Mouse (Mus musculus) midbrain, embryonic 15.5 days (tissue): ENCODE results near the gene Aqp11. TPM values are rescaled to one million over a fixed set of nuclear protein-coding genes. Genes with fewer than 3 reads are reported as not detected.

Experiments used
- ATAC-seq: fragments of 200-750 bp; cut with Nextera tagmentation; replicated peaks from 2 replicates; pipeline ENCODE4 v1.8.0; 2017; ENCODE audit warnings: moderate TSS enrichment
- H3K27ac ChIP-seq: fragments of 300-500 bp; sonication (generic); 2 replicates; pipeline ENCODE4 v1.5.1; 2015; ENCODE audit warnings: mild to moderate bottlenecking, inconsistent platforms
- H3K27me3 ChIP-seq: fragments of 300-500 bp; sonication (generic); replicated peaks from 2 replicates; pipeline ENCODE4 v1.6.1; 2015; ENCODE audit warnings: inconsistent platforms
- H3K36me3 ChIP-seq: fragments of 300-500 bp; sonication (generic); replicated peaks from 2 replicates; pipeline ENCODE4 v1.6.1; 2015; ENCODE audit warnings: inconsistent platforms
- H3K4me1 ChIP-seq: fragments of 300-500 bp; sonication (generic); 2 replicates; pipeline ENCODE4 v1.6.1; 2015; ENCODE audit warnings: inconsistent platforms
- H3K4me2 ChIP-seq: fragments of 300-500 bp; sonication (generic); 2 replicates; pipeline ENCODE4 v1.6.1; 2015; ENCODE audit warnings: inconsistent platforms, mild to moderate bottlenecking, moderate library complexity
- H3K4me3 ChIP-seq: fragments of 300-500 bp; sonication (generic); 2 replicates; pipeline ENCODE4 v1.5.1; 2015; ENCODE audit warnings: mild to moderate bottlenecking, inconsistent platforms
- H3K9ac ChIP-seq: fragments of 300-500 bp; sonication (generic); 2 replicates; pipeline ENCODE4 v1.6.1; 2015; ENCODE audit warnings: mild to moderate bottlenecking, inconsistent platforms
- H3K9me3 ChIP-seq: fragments of 300-500 bp; sonication (generic); 2 replicates; pipeline ENCODE4 v1.6.1; 2016; ENCODE audit warnings: inconsistent platforms
- WGBS: fragments of 180-500 bp; shearing (Covaris S2); methylation state at CpG from one replicate; pipeline ENCODE4 v1.1.7; 2015; ENCODE audit warnings: mixed read lengths; 5-methylcytosine and 5-hydroxymethylcytosine counted together
- polyA plus RNA-seq: library from polyadenylated mRNA; unstranded; fragments of >200 nt; fragmentation: Nextera tagmentation; extraction: Ambion mirVana; gene quantifications from 2 replicates; pipeline ENCODE4 v1.2.1, GENCODE M21; 2015

Aqp11 gene
- polyA plus RNA-seq, 1 experiment from 2014 or later, result 15.9 TPM

GRCm38 (mm10) chr7:97740948-97741347 lies 2.9 kb upstream of the Aqp11 start:
- Histone ChIP-seq H3K36me3 (no peaks in the 10 kb centered on the region), H3K9me3 (no peaks in the 10 kb centered on the region), H3K27ac (no peak overlapping the region), H3K4me1 (peaks cover 14% of the 10 kb centered on the region), H3K4me3 (no peak overlapping the region), H3K9ac (no peak overlapping the region), H3K4me2 (no peak overlapping the region), H3K27me3 (0 out of 2 replicates have a peak, but pooled peaks cover 3% of the 10 kb centered on the region)
- 43% methylated on average over 10 of the region's 10 CpGs for WGBS
- no peak for ATAC-seq

GRCm38 (mm10) chr7:97737256-97737637 lies 842 bp downstream of the Aqp11 start:
- Histone ChIP-seq H3K36me3 (no peaks in the 10 kb centered on the region), H3K9ac (peak overlapping the region; percentile 73), H3K9me3 (no peaks in the 10 kb centered on the region), H3K4me2 (peak overlapping the region; percentile 98), H3K27me3 (0 out of 2 replicates have a peak, but pooled peaks cover 3% of the 10 kb centered on the region), H3K4me1 (peaks cover 15% of the 10 kb centered on the region), H3K27ac (peak overlapping the region; percentile 53; the same call in 1 of the 2 replicates), H3K4me3 (peak overlapping the region; percentile 84)
- 6% methylated on average over 12 of the region's 12 CpGs for WGBS
- ATAC-seq, result no peak; the same call in 1 of the 2 replicates

- Histone ChIP-seq H3K4me3 (no peak overlapping the region), H3K4me1 (peaks cover 15% of the 10 kb centered on the region), H3K27me3 (0 out of 2 replicates have a peak, but pooled peaks cover 3% of the 10 kb centered on the region), H3K4me2 (no peak overlapping the region), H3K27ac (no peak overlapping the region), H3K9me3 (no peaks in the 10 kb centered on the region), H3K9ac (no peak overlapping the region), H3K36me3 (no peaks in the 10 kb centered on the region)
- WGBS, result 33% methylated on average over 4 of the region's 4 CpGs
- ATAC-seq, result no peak
These were observed 2.1 kb downstream of the Aqp11 start for GRCm38 (mm10) chr7:97735886-97736420.

GRCm38 (mm10) chr7:97735021-97735420 lies 3.1 kb downstream of the Aqp11 start:
- H3K4me2 ChIP-seq, result no peak overlapping the region
- WGBS, result 87% methylated on average over 8 of the region's 8 CpGs
- H3K27ac ChIP-seq, result no peak overlapping the region
- peaks cover 15% of the 10 kb centered on the region for H3K4me1 ChIP-seq
- no peak overlapping the region for H3K9ac ChIP-seq
- no peaks in the 10 kb centered on the region for H3K36me3 ChIP-seq
- H3K9me3 ChIP-seq, result no peaks in the 10 kb centered on the region
- ATAC-seq, result no peak
- H3K4me3 ChIP-seq, result no peak overlapping the region
- H3K27me3 ChIP-seq, result 0 out of 2 replicates have a peak, but pooled peaks cover 3% of the 10 kb centered on the region

- H3K4me1 ChIP-seq, result peaks cover 20% of the 10 kb centered on the region
- ATAC-seq, result no peak
- no peak overlapping the region for H3K9ac ChIP-seq
- no peaks in the 10 kb centered on the region for H3K9me3 ChIP-seq
- H3K27ac ChIP-seq, result no peak overlapping the region
- H3K4me2 ChIP-seq, result no peak overlapping the region
- 87% methylated on average over 5 of the region's 5 CpGs for WGBS
- H3K27me3 ChIP-seq, result 0 out of 2 replicates have a peak, but pooled peaks cover 3% of the 10 kb centered on the region
- no peaks in the 10 kb centered on the region for H3K36me3 ChIP-seq
- H3K4me3 ChIP-seq, result no peak overlapping the region
These were observed 4.5 kb downstream of the Aqp11 start for GRCm38 (mm10) chr7:97733606-97734005.

- Histone ChIP-seq H3K4me2 (no peak overlapping the region), H3K9ac (no peak overlapping the region), H3K27ac (no peak overlapping the region), H3K9me3 (no peaks in the 10 kb centered on the region), H3K4me3 (no peak overlapping the region), H3K36me3 (no peaks in the 10 kb centered on the region), H3K4me1 (peaks cover 5% of the 10 kb centered on the region), H3K27me3 (no peaks in the 10 kb centered on the region)
- 30% methylated on average over 3 of the region's 3 CpGs for WGBS
- ATAC-seq, result no peak
These were observed 7.7 kb downstream of the Aqp11 start for GRCm38 (mm10) chr7:97730427-97730826.

GRCm38 (mm10) chr7:97728666-97729614 lies 9.1 kb downstream of the Aqp11 start:
- Histone ChIP-seq H3K4me2 (no peak overlapping the region), H3K27me3 (no peaks in the 10 kb centered on the region), H3K27ac (no peak overlapping the region), H3K9ac (no peak overlapping the region), H3K4me3 (no peak overlapping the region), H3K9me3 (no peaks in the 10 kb centered on the region), H3K36me3 (no peaks in the 10 kb centered on the region), H3K4me1 (peaks cover 5% of the 10 kb centered on the region)
- 28% methylated on average over 14 of the region's 14 CpGs for WGBS
- ATAC-seq, result no peak

- H3K27ac ChIP-seq, result no peak overlapping the region
- 62% methylated on average over 7 of the region's 7 CpGs for WGBS
- no peak for ATAC-seq
These were observed 11.3 kb downstream of the Aqp11 start for GRCm38 (mm10) chr7:97726778-97727177.

GRCm38 (mm10) chr7:97726080-97726479 lies 12.0 kb downstream of the Aqp11 start:
- no peak for ATAC-seq
- Histone ChIP-seq H3K27ac (no peak overlapping the region), H3K9me3 (no peaks in the 10 kb centered on the region), H3K4me1 (peaks cover 5% of the 10 kb centered on the region), H3K36me3 (no peaks in the 10 kb centered on the region), H3K4me3 (no peak overlapping the region), H3K27me3 (no peaks in the 10 kb centered on the region), H3K9ac (no peak overlapping the region), H3K4me2 (no peak overlapping the region)
- WGBS, result 79% methylated on average over 7 of the region's 7 CpGs

More at GRCm38 (mm10) chr7:97726778-97727177, 11.3 kb downstream of the Aqp11 start:
- Histone ChIP-seq H3K9ac (no peak overlapping the region), H3K4me1 (peaks cover 5% of the 10 kb centered on the region), H3K9me3 (no peaks in the 10 kb centered on the region), H3K36me3 (no peaks in the 10 kb centered on the region), H3K4me3 (no peak overlapping the region), H3K4me2 (no peak overlapping the region), H3K27me3 (no peaks in the 10 kb centered on the region)

- H3K9me3 ChIP-seq, result no peaks in the 10 kb centered on the region
- H3K4me3 ChIP-seq, result no peak overlapping the region
- peaks cover 5% of the 10 kb centered on the region for H3K4me1 ChIP-seq
- H3K9ac ChIP-seq, result no peak overlapping the region
- no peak for ATAC-seq
- no peak overlapping the region for H3K4me2 ChIP-seq
- no peaks in the 10 kb centered on the region for H3K27me3 ChIP-seq
- WGBS, result 97% methylated on average over 6 of the region's 6 CpGs
- no peak overlapping the region for H3K27ac ChIP-seq
- H3K36me3 ChIP-seq, result no peaks in the 10 kb centered on the region; the same call in 1 of the 2 replicates
These were observed 12.7 kb downstream of the Aqp11 start for GRCm38 (mm10) chr7:97725401-97725800.

- no peaks in the 10 kb centered on the region for H3K9me3 ChIP-seq
- H3K4me2 ChIP-seq, result no peak overlapping the region
- H3K9ac ChIP-seq, result no peak overlapping the region
- no peaks in the 10 kb centered on the region for H3K27me3 ChIP-seq
- H3K4me1 ChIP-seq, result peaks cover under 1% of the 10 kb centered on the region
- H3K36me3 ChIP-seq, result peaks cover 3% of the 10 kb centered on the region
- no peak overlapping the region for H3K4me3 ChIP-seq
- no peak for ATAC-seq
- 89% methylated on average over 11 of the region's 11 CpGs for WGBS
- H3K27ac ChIP-seq, result no peak overlapping the region
These were observed 14.2 kb downstream of the Aqp11 start for GRCm38 (mm10) chr7:97723646-97724538.
